8 mouse cellular contexts compared by ENCODE assay signal in the genomic region with DNA sequence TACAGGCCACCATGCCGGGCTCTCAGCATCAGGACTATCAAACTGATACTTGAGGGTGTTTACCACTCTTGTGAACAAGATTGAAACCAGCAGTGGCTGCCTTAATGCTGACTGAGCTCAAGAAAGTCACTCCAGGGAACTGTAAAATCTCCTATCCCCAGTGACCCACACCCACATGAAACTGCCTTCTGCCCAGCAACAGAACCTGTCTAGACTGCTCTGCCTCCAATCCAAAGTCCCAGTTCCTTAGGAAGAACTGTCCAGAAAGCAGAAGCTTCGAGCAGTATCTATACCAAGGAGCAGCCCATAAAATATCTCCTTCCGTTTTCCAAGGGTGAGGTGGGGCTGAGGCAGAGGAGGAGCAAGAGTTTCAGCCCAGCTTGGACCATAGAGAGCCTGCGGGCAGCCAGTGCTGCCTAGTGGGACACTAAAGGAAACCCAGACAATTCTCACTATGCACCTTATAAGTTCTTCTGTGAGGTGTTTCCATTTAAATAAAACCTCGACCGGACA. TPM values are rescaled to one million over a fixed set of nuclear protein-coding genes. Genes with fewer than 3 reads are reported as not detected.
DNase-seq lines count a peak whose midpoint lies in the region; ATAC-seq and TF ChIP-seq lines count a peak whose summit lies in the region.
"Not testable (repeated sequence)": the region's sequence is repeated elsewhere in the genome, so short reads cannot be mapped to it uniquely, and the experiment has no call there.

No protein-coding gene starts in this region.

- H3K27me3 ChIP-seq in ES-Bruce4 (ENCODE audit: control insufficient read depth, insufficient read depth, low read length, poor library complexity, severe bottlenecking); hindbrain, embryonic 14.5 days (ENCODE audit: control insufficient read depth, insufficient read depth, low read length); lung, embryonic 14.5 days (ENCODE audit: insufficient read depth, low read length); myocyte (ENCODE audit: control insufficient read depth, insufficient read depth, insufficient read length); thymus, adult 2 months (ENCODE audit: control insufficient read depth, insufficient read depth, low read length): not testable (repeated sequence)

- H3K4me3 ChIP-seq in ES-Bruce4 (ENCODE audit: low read depth, low read length) (peak overlapping the region; percentile 83), myocyte (peak overlapping the region; percentile 79)
- peak overlapping the region; percentile 55 for H3K4me3 ChIP-seq in hindbrain, embryonic 14.5 days (replicated peaks; ENCODE audit: low read length)
- H3K4me3 ChIP-seq in lung, embryonic 14.5 days (ENCODE audit: low read depth, low read length) = peak overlapping the region; percentile 59
- H3K4me3 ChIP-seq in thymus, adult 2 months (ENCODE audit: control insufficient read depth, insufficient read depth, low read length) = peak overlapping the region; percentile 98

- H3K9me3 ChIP-seq in ES-Bruce4 (replicated peaks; ENCODE audit: control insufficient read depth, insufficient read depth, low read length, poor library complexity, severe bottlenecking); hindbrain, embryonic 14.5 days (ENCODE audit: control insufficient read depth, low read length); lung, embryonic 14.5 days (ENCODE audit: low read depth, low read length): not testable (repeated sequence)

- DNase-seq in embryo, embryonic 9.5 days (ENCODE audit: extremely low spot score) = peak; percentile 31
- DNase-seq in gastrocnemius, postnatal 25 days = peak; percentile 30
- not testable (repeated sequence) for DNase-seq in hindbrain, embryonic 14.5 days (ENCODE audit: low spot score); thymus, adult 2 months
- peak; percentile 69 to 73 for DNase-seq in kidney, postnatal 36 days
- DNase-seq in lung, embryonic 14.5 days = peak; percentile 22

- peak overlapping the region; percentile 70 for H3K27ac ChIP-seq in ES-Bruce4 (ENCODE audit: insufficient read depth, low read length)
- peak overlapping the region; percentile 10; the same call in 1 of the 2 replicates for H3K27ac ChIP-seq in hindbrain, embryonic 14.5 days
- peak overlapping the region; percentile 79 for H3K27ac ChIP-seq in lung, embryonic 14.5 days (ENCODE audit: low read depth)
- H3K27ac ChIP-seq in thymus, adult 2 months (ENCODE audit: control insufficient read depth, insufficient read depth, low read length) = not testable (repeated sequence)

- H3K36me3 ChIP-seq in ES-Bruce4 (ENCODE audit: control insufficient read depth, insufficient read depth, low read length, poor library complexity, severe bottlenecking); hindbrain, embryonic 14.5 days (replicated peaks; ENCODE audit: control insufficient read depth, insufficient read depth); thymus, adult 2 months (ENCODE audit: control insufficient read depth, insufficient read depth, low read length): not testable (repeated sequence)
- H3K36me3 ChIP-seq in lung, embryonic 14.5 days (ENCODE audit: insufficient read depth) = peaks cover 32% of the 10 kb centered on the region
- peaks cover 19% of the 10 kb centered on the region for H3K36me3 ChIP-seq in myocyte (ENCODE audit: control insufficient read depth, insufficient read depth)

- ATAC-seq in hindbrain, embryonic 14.5 days (ENCODE audit: low FRiP score) = peak; percentile 74
- ATAC-seq in lung, embryonic 14.5 days (ENCODE audit: insufficient read depth) = peak; percentile 81

- WGBS in hindbrain, embryonic 14.5 days = 20% methylated on average over 5 of the region's 6 CpGs
- 7% methylated on average over 5 of the region's 6 CpGs for whole genome bisulfite sequencing in lung, embryonic 14.5 days
- WGBS in thymus, adult 2 months = 12% methylated on average over 6 of the region's 6 CpGs

- H3K4me2 ChIP-seq in hindbrain, embryonic 14.5 days (replicated peaks) = peak overlapping the region; percentile 77
- H3K4me2 ChIP-seq in lung, embryonic 14.5 days = peak overlapping the region; percentile 73
- H3K4me2 ChIP-seq in myocyte (ENCODE audit: low read depth) = peak overlapping the region; percentile 77

- H3K9ac ChIP-seq in ES-Bruce4 (ENCODE audit: low read depth, poor library complexity, severe bottlenecking) = peak overlapping the region; percentile 44
- peak overlapping the region; percentile 79 for H3K9ac ChIP-seq in hindbrain, embryonic 14.5 days
- peak overlapping the region; percentile 74 for H3K9ac ChIP-seq in lung, embryonic 14.5 days

- H3K79me2 ChIP-seq in myocyte (ENCODE audit: control insufficient read depth, insufficient read depth) = peaks cover 41% of the 10 kb centered on the region

- TF ChIP-seq CTCF in ES-Bruce4 (IDR thresholded peaks at IDR 0.05; ENCODE audit: low read depth, low read length); lung, embryonic 14.5 days (IDR thresholded peaks at IDR 0.05; ENCODE audit: low read depth); thymus, adult 2 months (IDR thresholded peaks at IDR 0.05; ENCODE audit: borderline replicate concordance, control insufficient read depth, extremely low read depth, insufficient read depth, low read length, poor library complexity): not testable (repeated sequence)

- not testable (repeated sequence) for TF ChIP-seq EP300 in ES-Bruce4 (IDR thresholded peaks at IDR 0.05; ENCODE audit: insufficient read depth, low read depth, low read length)

- H3K4me1 ChIP-seq in ES-Bruce4 (ENCODE audit: control insufficient read depth, insufficient read depth, low read length); hindbrain, embryonic 14.5 days (replicated peaks; ENCODE audit: control insufficient read depth, insufficient read depth, low read length): not testable (repeated sequence)
- peaks cover 20% of the 10 kb centered on the region for H3K4me1 ChIP-seq in lung, embryonic 14.5 days (ENCODE audit: insufficient read depth)
- peaks cover 19% of the 10 kb centered on the region for H3K4me1 ChIP-seq in thymus, adult 2 months (replicated peaks; ENCODE audit: control insufficient read depth, insufficient read depth, low read length)

- not testable (repeated sequence) for TF ChIP-seq POLR2A in ES-Bruce4 (IDR thresholded peaks at IDR 0.05; ENCODE audit: insufficient read depth, low read length); myocyte (IDR thresholded peaks at IDR 0.05; ENCODE audit: insufficient read length, low read depth); thymus, adult 2 months (IDR thresholded peaks at IDR 0.05; ENCODE audit: control insufficient read depth, extremely low read depth, insufficient read depth, low read length, poor library complexity)

- peak overlapping the region; percentile 6 for H3ac ChIP-seq in myocyte (ENCODE audit: control insufficient read depth, insufficient read length)

RNA-seq across cellular contexts. Expression of a gene that starts 0.6 kb away (rescaled TPM):
- polyA plus RNA-seq in ES-Bruce4 (2011; ENCODE audit: insufficient read depth, insufficient read length, low read depth, missing spikeins) (57.9 and 60.7 TPM in 2 replicates), myocyte (2012; fragmentation: generic; extraction: Trizol) (247 TPM)
- total RNA-seq in gastrocnemius, postnatal 25 days (2021) = 10 to 100 TPM; 58.2 to 75.2 TPM
- polyA plus RNA-seq in hindbrain, embryonic 14.5 days (2014; fragmentation: Nextera tagmentation; extraction: Ambion mirVana) = 49.1 and 50.9 TPM in 2 replicates
- polyA plus RNA-seq in lung, embryonic 14.5 days (2014; fragmentation: Nextera tagmentation; extraction: Ambion mirVana) = 102 and 104 TPM in 2 replicates
- polyA plus RNA-seq in thymus, adult 2 months (2012; rRNA removed) = 105 and 107 TPM in 2 replicates

RNA-seq across cellular contexts. Expression of a gene that starts 57.4 kb away (rescaled TPM):
- polyA plus RNA-seq in ES-Bruce4 (2011; ENCODE audit: insufficient read depth, insufficient read length, low read depth, missing spikeins) (50.0 and 55.6 TPM in 2 replicates), myocyte (2012; fragmentation: generic; extraction: Trizol) (3.3 TPM)
- total RNA-seq in gastrocnemius, postnatal 25 days (2021) = 1 to 10 TPM; 4.8 to 5.5 TPM
- 7.5 and 8.6 TPM in 2 replicates for polyA plus RNA-seq in hindbrain, embryonic 14.5 days (2014; fragmentation: Nextera tagmentation; extraction: Ambion mirVana)
- 27.7 and 28.9 TPM in 2 replicates for polyA plus RNA-seq in lung, embryonic 14.5 days (2014; fragmentation: Nextera tagmentation; extraction: Ambion mirVana)
- polyA plus RNA-seq in thymus, adult 2 months (2012; rRNA removed) = 21.7 and 38.2 TPM in 2 replicates
